Mouse (Mus musculus) heart, embryonic 13.5 days (tissue): ENCODE results near the gene Nudt3. TPM values are rescaled to one million over a fixed set of nuclear protein-coding genes. Genes with fewer than 3 reads are reported as not detected.
"Not testable (repeated sequence)": the region's sequence is repeated elsewhere in the genome, so short reads cannot be mapped to it uniquely, and the experiment has no call there.

Source experiments
- ATAC-seq: fragments of 200-750 bp; cut with Nextera tagmentation; 2 replicates; pipeline ENCODE4 v1.8.0; 2017; ENCODE audit warnings: moderate TSS enrichment; ENCODE audit not compliant: insufficient number of reproducible peaks, low FRiP score, low TSS enrichment; ENCODE audit errors: extremely low read depth
- H3K27ac ChIP-seq: fragments of 300-500 bp; sonication (generic); replicated peaks from 2 replicates; pipeline ENCODE4 v1.5.1; 2015; ENCODE audit warnings: moderate library complexity, mild to moderate bottlenecking, inconsistent platforms
- H3K27me3 ChIP-seq: fragments of 300-500 bp; sonication (generic); replicated peaks from 2 replicates; pipeline ENCODE4 v1.6.1; 2015; ENCODE audit warnings: mild to moderate bottlenecking, inconsistent platforms
- H3K36me3 ChIP-seq: fragments of 300-500 bp; sonication (generic); 2 replicates; pipeline ENCODE4 v1.6.1; 2015; ENCODE audit warnings: mild to moderate bottlenecking, inconsistent platforms
- H3K4me1 ChIP-seq: fragments of 300-500 bp; sonication (generic); 2 replicates; pipeline ENCODE4 v1.6.1; 2015; ENCODE audit warnings: inconsistent platforms
- H3K4me2 ChIP-seq: fragments of 300-500 bp; sonication (generic); 2 replicates; pipeline ENCODE4 v1.6.1; 2015; ENCODE audit warnings: inconsistent platforms, mild to moderate bottlenecking, moderate library complexity
- H3K4me3 ChIP-seq: fragments of 300-500 bp; sonication (generic); 2 replicates; pipeline ENCODE4 v1.5.1; 2015; ENCODE audit warnings: moderate library complexity, mild to moderate bottlenecking, inconsistent platforms
- H3K9ac ChIP-seq: fragments of 300-500 bp; sonication (generic); 2 replicates; pipeline ENCODE4 v1.6.1; 2015; ENCODE audit warnings: inconsistent platforms, mild to moderate bottlenecking, moderate library complexity
- H3K9me3 ChIP-seq: fragments of 300-500 bp; sonication (generic); 2 replicates; pipeline ENCODE4 v1.6.1; 2016; ENCODE audit warnings: inconsistent platforms
- WGBS: fragments of 180-500 bp; shearing (Covaris S2); methylation state at CpG from one replicate; pipeline ENCODE4 v1.1.7; 2015; ENCODE audit warnings: mixed read lengths; 5-methylcytosine and 5-hydroxymethylcytosine counted together
- polyA plus RNA-seq: library from polyadenylated mRNA; unstranded; fragments of >200 nt; fragmentation: Nextera tagmentation; extraction: Ambion mirVana; gene quantifications from 2 replicates; pipeline ENCODE4 v1.2.1, GENCODE M21; 2015

Nudt3 gene
- polyA plus RNA-seq, 1 experiment from 2014 or later, result 98.8 TPM

- H3K4me1 ChIP-seq, result peaks cover 2% of the 10 kb centered on the region
- no peak overlapping the region for H3K9ac ChIP-seq
- peaks cover 32% of the 10 kb centered on the region for H3K27me3 ChIP-seq
- H3K27ac ChIP-seq, result no peak overlapping the region
- no peaks in the 10 kb centered on the region for H3K36me3 ChIP-seq
- H3K9me3 ChIP-seq, result no peaks in the 10 kb centered on the region; the same call in 1 of the 2 replicates
- WGBS, result 12% methylated on average over 12 of the region's 12 CpGs
- ATAC-seq, result no peak
- H3K4me3 ChIP-seq, result no peak overlapping the region
- no peak overlapping the region for H3K4me2 ChIP-seq
Measured at GRCm38 (mm10) chr17:27650160-27650559, 26.9 kb upstream of the Nudt3 start.

GRCm38 (mm10) chr17:27645807-27646206 is 22.5 kb upstream of the Nudt3 start:
- Histone ChIP-seq H3K27me3 (0 out of 2 replicates have a peak, but pooled peaks cover 4% of the 10 kb centered on the region), H3K27ac (no peak overlapping the region), H3K36me3 (no peaks in the 10 kb centered on the region), H3K4me3 (no peak overlapping the region), H3K4me1 (peaks cover 9% of the 10 kb centered on the region), H3K9me3 (no peaks in the 10 kb centered on the region), H3K4me2 (no peak overlapping the region), H3K9ac (no peak overlapping the region)
- 29% methylated on average over 7 of the region's 7 CpGs for WGBS
- ATAC-seq, result no peak

GRCm38 (mm10) chr17:27644572-27644971 is 21.3 kb upstream of the Nudt3 start:
- H3K9ac ChIP-seq, result no peak overlapping the region
- H3K4me1 ChIP-seq, result peaks cover 9% of the 10 kb centered on the region
- no peak for ATAC-seq
- H3K9me3 ChIP-seq, result no peaks in the 10 kb centered on the region
- H3K36me3 ChIP-seq, result no peaks in the 10 kb centered on the region
- H3K27ac ChIP-seq, result no peak overlapping the region
- no peak overlapping the region for H3K4me3 ChIP-seq
- WGBS, result 42% methylated on average over 2 of the region's 2 CpGs
- 0 out of 2 replicates have a peak, but pooled peaks cover 3% of the 10 kb centered on the region for H3K27me3 ChIP-seq
- no peak overlapping the region for H3K4me2 ChIP-seq

GRCm38 (mm10) chr17:27643756-27644155 is 20.5 kb upstream of the Nudt3 start:
- 0 out of 2 replicates have a peak, but pooled peaks cover 3% of the 10 kb centered on the region for H3K27me3 ChIP-seq
- WGBS, result 73% methylated on average over 9 of the region's 9 CpGs
- no peak overlapping the region for H3K4me3 ChIP-seq
- no peaks in the 10 kb centered on the region for H3K36me3 ChIP-seq
- H3K9me3 ChIP-seq, result no peaks in the 10 kb centered on the region
- H3K9ac ChIP-seq, result no peak overlapping the region
- H3K4me1 ChIP-seq, result peaks cover 14% of the 10 kb centered on the region
- no peak overlapping the region for H3K27ac ChIP-seq
- H3K4me2 ChIP-seq, result no peak overlapping the region
- no peak for ATAC-seq

- no peaks in the 10 kb centered on the region for H3K9me3 ChIP-seq
- ATAC-seq, result no peak
- no peak overlapping the region for H3K9ac ChIP-seq
- no peak overlapping the region for H3K4me2 ChIP-seq
- no peak overlapping the region for H3K27ac ChIP-seq
- no peak overlapping the region for H3K4me3 ChIP-seq
- peaks cover 14% of the 10 kb centered on the region for H3K4me1 ChIP-seq
- 35% methylated on average over 6 of the region's 6 CpGs for WGBS
- H3K27me3 ChIP-seq, result 0 out of 2 replicates have a peak, but pooled peaks cover 3% of the 10 kb centered on the region
- H3K36me3 ChIP-seq, result no peaks in the 10 kb centered on the region
Measured at GRCm38 (mm10) chr17:27643101-27643500, 19.8 kb upstream of the Nudt3 start.

- WGBS, result 17% methylated on average over 12 of the region's 12 CpGs
- ATAC-seq, result no peak
- no peaks in the 10 kb centered on the region for H3K9me3 ChIP-seq
- H3K36me3 ChIP-seq, result no peaks in the 10 kb centered on the region
- H3K4me1 ChIP-seq, result peaks cover 15% of the 10 kb centered on the region
- H3K27ac ChIP-seq, result peak overlapping the region; percentile 13; the same call in 1 of the 2 replicates
- peak overlapping the region; percentile 56 for H3K9ac ChIP-seq
- 0 out of 2 replicates have a peak, but pooled peaks cover 3% of the 10 kb centered on the region for H3K27me3 ChIP-seq
- no peak overlapping the region for H3K4me3 ChIP-seq
- H3K4me2 ChIP-seq, result peak overlapping the region; percentile 35
Measured at GRCm38 (mm10) chr17:27642491-27643062, 19.3 kb upstream of the Nudt3 start.

GRCm38 (mm10) chr17:27639851-27640250 is 16.6 kb upstream of the Nudt3 start:
- not testable (repeated sequence) for ATAC-seq, H3K4me3 ChIP-seq, H3K4me2 ChIP-seq, H3K36me3 ChIP-seq, H3K27ac ChIP-seq, H3K9ac ChIP-seq, H3K27me3 ChIP-seq, H3K9me3 ChIP-seq
- WGBS, result 94% methylated on average over 6 of the region's 6 CpGs
- peaks cover 32% of the 10 kb centered on the region for H3K4me1 ChIP-seq

GRCm38 (mm10) chr17:27638921-27639332 is 15.6 kb upstream of the Nudt3 start:
- no peaks in the 10 kb centered on the region for H3K27me3 ChIP-seq
- H3K36me3 ChIP-seq, result peaks cover 2% of the 10 kb centered on the region
- 64% methylated on average over 20 of the region's 20 CpGs for WGBS
- no peak overlapping the region for H3K27ac ChIP-seq
- no peak overlapping the region for H3K4me3 ChIP-seq
- H3K4me1 ChIP-seq, result peaks cover 39% of the 10 kb centered on the region
- no peak for ATAC-seq
- H3K9ac ChIP-seq, result no peak overlapping the region
- no peaks in the 10 kb centered on the region for H3K9me3 ChIP-seq
- no peak overlapping the region for H3K4me2 ChIP-seq

- Histone ChIP-seq H3K4me3 (no peak overlapping the region), H3K4me2 (no peak overlapping the region), H3K36me3 (peaks cover 18% of the 10 kb centered on the region), H3K9me3 (no peaks in the 10 kb centered on the region), H3K27ac (peak overlapping the region; percentile 28; the same call in 1 of the 2 replicates), H3K4me1 (peaks cover 47% of the 10 kb centered on the region), H3K27me3 (no peaks in the 10 kb centered on the region), H3K9ac (peak overlapping the region; percentile 56; the same call in 1 of the 2 replicates)
- 46% methylated on average over 9 of the region's 9 CpGs for WGBS
- no peak for ATAC-seq
Measured at GRCm38 (mm10) chr17:27637333-27637732, 14.0 kb upstream of the Nudt3 start.

GRCm38 (mm10) chr17:27636132-27637020 is 13.1 kb upstream of the Nudt3 start, which contains the start of gene Rps10:
TSS of gene Rps10 (minus strand) at chr17:27636669.
- Histone ChIP-seq H3K27me3 (no peaks in the 10 kb centered on the region), H3K4me1 (peaks cover 52% of the 10 kb centered on the region), H3K4me2 (peak within 1 kb of the TSS; percentile 93), H3K9me3 (no peaks in the 10 kb centered on the region), H3K4me3 (peak within 1 kb of the TSS; percentile 98), H3K36me3 (peaks cover 28% of the 10 kb centered on the region), H3K27ac (peak within 1 kb of the TSS; percentile 87), H3K9ac (peak within 1 kb of the TSS; percentile 74; the same call in 1 of the 2 replicates)
- WGBS, result 49% methylated on average over 18 of the region's 18 CpGs
- no peak for ATAC-seq

- H3K27me3 ChIP-seq, ATAC-seq, H3K9me3 ChIP-seq: not testable (repeated sequence)
- WGBS, result 41% methylated on average over 9 of the region's 9 CpGs
- peak overlapping the region; percentile 74 for H3K9ac ChIP-seq
- peak overlapping the region; percentile 87 for H3K27ac ChIP-seq
- peaks cover 36% of the 10 kb centered on the region for H3K36me3 ChIP-seq
- H3K4me2 ChIP-seq, result peak overlapping the region; percentile 93
- peak overlapping the region; percentile 98 for H3K4me3 ChIP-seq
- peaks cover 52% of the 10 kb centered on the region for H3K4me1 ChIP-seq
Measured at GRCm38 (mm10) chr17:27635575-27635903, 12.2 kb upstream of the Nudt3 start.
